Mouse (Mus musculus) forebrain, embryonic 14.5 days (tissue): ENCODE measurements at regions not wholly inside any gene's neighbourhood (a gene's known extent, or its start where the extent isn't known, plus 50 kb on each side); places are given as distances from the start of the nearest gene placed in this dataset.
A peak's percentile ranks its signal among the peaks of the same experiment; 100 is the strongest.

Experiments used
- ATAC-seq: fragments of 200-750 bp; cut with Nextera tagmentation; 2 replicates; pipeline ENCODE4 v1.8.0; 2017; ENCODE audit warnings: mild to moderate bottlenecking, moderate library complexity
- DNase-seq: peaks from one replicate; pipeline ENCODE4 v3.0.0-alpha.2; 2015; ENCODE audit warnings: low spot score
- H3K27ac ChIP-seq: fragments of 300-500 bp; sonication (generic); 2 replicates; pipeline ENCODE4 v1.5.1; 2014; ENCODE audit warnings: low read depth, mild to moderate bottlenecking, control low read depth, low read length, moderate library complexity
- H3K27me3 ChIP-seq: fragments of 300-500 bp; sonication (generic); replicated peaks from 2 replicates; pipeline ENCODE4 v1.6.1; 2014; ENCODE audit warnings: low read length, control low read depth, mixed read lengths; ENCODE audit not compliant: control insufficient read depth, insufficient read depth
- H3K36me3 ChIP-seq: fragments of 300-500 bp; sonication (generic); 2 replicates; pipeline ENCODE4 v1.6.1; 2014; ENCODE audit warnings: low read length, control low read depth; ENCODE audit not compliant: control insufficient read depth, insufficient read depth
- H3K4me1 ChIP-seq: fragments of 300-500 bp; sonication (generic); 2 replicates; pipeline ENCODE4 v1.6.1; 2014; ENCODE audit warnings: antibody characterized with exemption, low read length, control low read depth; ENCODE audit not compliant: control insufficient read depth, insufficient read depth
- H3K4me2 ChIP-seq: fragments of 300-500 bp; sonication (generic); 2 replicates; pipeline ENCODE4 v1.6.1; 2014; ENCODE audit warnings: mild to moderate bottlenecking, control low read depth, low read length
- H3K4me3 ChIP-seq: fragments of 300-500 bp; sonication (generic); 2 replicates; pipeline ENCODE4 v1.5.1; 2014; ENCODE audit warnings: low read depth, low read length, control low read depth
- H3K9ac ChIP-seq: fragments of 300-500 bp; sonication (generic); 2 replicates; pipeline ENCODE4 v1.6.1; 2014; ENCODE audit warnings: mild to moderate bottlenecking, low read length, control low read depth, moderate library complexity
- H3K9me3 ChIP-seq: fragments of 300-500 bp; sonication (generic); replicated peaks from 2 replicates; pipeline ENCODE4 v1.6.1; 2016; ENCODE audit warnings: low read length, control low read depth, mixed read lengths; ENCODE audit not compliant: control insufficient read depth
- WGBS: fragments of 180-500 bp; shearing (Covaris S2); extraction: QIAGEN DNeasy Blood & Tissue Kit; methylation state at CpG from one replicate; pipeline ENCODE4 v1.1.7; 2014; 5-methylcytosine and 5-hydroxymethylcytosine counted together

DNA sequence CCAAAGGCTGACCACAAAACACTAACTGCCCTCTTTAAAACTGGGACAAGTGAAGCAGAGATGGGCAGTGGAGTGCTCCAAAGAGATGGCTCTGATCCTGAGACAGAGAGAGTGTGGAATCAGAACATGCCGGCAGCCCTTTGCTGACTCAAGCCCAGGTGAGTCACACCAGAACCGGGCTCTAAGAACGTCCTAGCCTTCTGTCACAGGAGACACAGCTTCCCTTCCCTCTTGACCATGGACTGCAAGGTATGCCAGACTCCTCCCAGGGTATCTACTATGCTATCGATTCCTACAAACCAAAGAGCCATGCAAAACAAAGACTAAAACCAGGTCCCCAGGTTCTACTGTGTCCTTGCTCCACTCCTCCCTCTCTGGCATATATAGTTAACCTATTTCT, 98.0 kb downstream of the Dhx15 start:
- 93% methylated on average over 4 of the region's 4 CpGs for WGBS
- H3K27me3 ChIP-seq, result no peaks in the 10 kb centered on the region
- H3K4me3 ChIP-seq, result no peak overlapping the region
- no peak overlapping the region for H3K4me2 ChIP-seq
- H3K4me1 ChIP-seq, result no peaks in the 10 kb centered on the region
- no peak for DNase-seq
- no peak overlapping the region for H3K9ac ChIP-seq
- no peak overlapping the region for H3K27ac ChIP-seq
- H3K9me3 ChIP-seq, result no peaks in the 10 kb centered on the region
- ATAC-seq, result no peak
- H3K36me3 ChIP-seq, result no peaks in the 10 kb centered on the region

DNA sequence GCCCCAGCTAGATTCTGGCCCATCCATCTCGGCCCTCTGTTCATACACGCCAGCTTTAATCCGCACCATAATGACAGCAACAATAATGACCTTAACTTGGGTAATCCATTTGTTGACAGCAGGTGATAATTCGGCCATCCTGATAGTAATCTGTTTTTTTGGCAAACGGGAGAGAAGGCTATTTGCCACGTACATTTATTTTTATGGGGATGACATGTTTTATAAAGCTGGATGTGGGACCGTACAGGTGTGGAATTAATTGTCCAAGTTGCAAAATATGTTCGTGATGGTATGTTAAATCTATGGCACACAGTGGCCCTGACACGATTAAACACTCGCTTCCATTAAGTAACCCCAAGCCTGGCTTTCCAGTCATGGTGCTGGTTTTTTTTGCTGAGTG, 102.2 kb downstream of the Dhx15 start:
- H3K9ac ChIP-seq, result no peak overlapping the region
- 79% methylated on average over 10 of the region's 10 CpGs for WGBS
- H3K4me2 ChIP-seq, result no peak overlapping the region
- no peak for DNase-seq
- no peak for ATAC-seq
- no peaks in the 10 kb centered on the region for H3K4me1 ChIP-seq
- H3K27ac ChIP-seq, result no peak overlapping the region
- H3K36me3 ChIP-seq, result no peaks in the 10 kb centered on the region
- no peak overlapping the region for H3K4me3 ChIP-seq
- no peaks in the 10 kb centered on the region for H3K9me3 ChIP-seq
- H3K27me3 ChIP-seq, result no peaks in the 10 kb centered on the region

GRCm38 (mm10) chr5:52086766-52087429, 103.4 kb downstream of the Dhx15 start:
- no peak overlapping the region for H3K27ac ChIP-seq
- no peak overlapping the region for H3K9ac ChIP-seq
- no peak overlapping the region for H3K4me2 ChIP-seq
- no peaks in the 10 kb centered on the region for H3K36me3 ChIP-seq
- H3K4me1 ChIP-seq, result no peaks in the 10 kb centered on the region
- no peak overlapping the region for H3K4me3 ChIP-seq
- WGBS, result 57% methylated on average over 7 of the region's 7 CpGs
- no peaks in the 10 kb centered on the region for H3K27me3 ChIP-seq
- no peak for DNase-seq
- no peak for ATAC-seq
- H3K9me3 ChIP-seq, result no peaks in the 10 kb centered on the region

GRCm38 (mm10) chr5:52080268-52080667, 110.0 kb downstream of the Dhx15 start:
- H3K4me3 ChIP-seq, result no peak overlapping the region
- DNase-seq (no peak), ATAC-seq (no peak)
- no peaks in the 10 kb centered on the region for H3K9me3 ChIP-seq
- WGBS, result 87% methylated on average over 4 of the region's 4 CpGs
- no peaks in the 10 kb centered on the region for H3K36me3 ChIP-seq
- H3K27me3 ChIP-seq, result no peaks in the 10 kb centered on the region
- H3K27ac ChIP-seq, result no peak overlapping the region
- H3K4me2 ChIP-seq, result no peak overlapping the region
- no peak overlapping the region for H3K9ac ChIP-seq
- no peaks in the 10 kb centered on the region for H3K4me1 ChIP-seq

DNA sequence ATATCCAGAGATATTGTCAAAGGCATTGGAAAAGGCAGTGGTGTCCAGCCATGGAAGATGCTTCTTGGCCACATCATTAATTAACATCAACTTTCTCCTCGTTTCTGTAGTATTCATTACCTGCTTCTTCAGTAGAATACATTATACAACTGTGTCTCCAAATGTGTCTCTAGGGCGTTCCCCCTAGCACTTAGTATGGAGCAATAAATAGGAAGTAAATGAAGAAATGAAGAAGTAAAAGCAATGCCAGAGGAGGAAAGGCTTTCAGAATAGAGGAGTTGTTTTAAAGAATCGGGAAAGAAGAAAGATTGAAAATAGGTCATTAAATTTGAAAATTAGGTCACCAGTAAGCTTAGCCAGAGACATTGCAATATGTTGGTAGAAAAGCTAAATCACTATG, 112.6 kb downstream of the Dhx15 start:
- Histone ChIP-seq H3K4me1 (no peaks in the 10 kb centered on the region), H3K4me2 (no peak overlapping the region), H3K27ac (no peak overlapping the region), H3K9me3 (no peaks in the 10 kb centered on the region), H3K9ac (no peak overlapping the region), H3K4me3 (no peak overlapping the region), H3K27me3 (no peaks in the 10 kb centered on the region), H3K36me3 (no peaks in the 10 kb centered on the region)
- WGBS, result 86% methylated on average over 3 of the region's 3 CpGs
- DNase-seq (no peak), ATAC-seq (no peak)

DNA sequence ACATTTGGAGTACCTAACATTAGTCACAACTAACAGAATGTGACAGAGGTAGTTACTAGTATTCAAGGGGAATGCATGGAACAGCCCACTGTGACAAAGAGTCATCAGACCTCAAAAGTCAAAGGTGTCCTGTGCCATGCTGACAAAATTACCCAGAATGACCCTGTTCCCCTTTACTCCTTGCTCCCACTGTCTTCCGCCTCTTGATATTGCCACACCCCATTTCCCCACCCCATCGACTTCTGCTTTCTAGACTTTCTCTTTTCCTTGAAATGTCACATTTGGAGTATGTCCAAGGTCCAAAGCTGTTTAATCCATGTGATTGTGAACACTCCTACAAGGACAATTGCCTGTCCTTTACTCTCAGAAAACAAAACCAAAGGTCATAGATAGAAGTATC, 115.2 kb downstream of the Dhx15 start:
- Histone ChIP-seq H3K4me3 (no peak overlapping the region), H3K36me3 (no peaks in the 10 kb centered on the region), H3K9me3 (no peaks in the 10 kb centered on the region), H3K4me2 (no peak overlapping the region), H3K4me1 (no peaks in the 10 kb centered on the region), H3K27me3 (no peaks in the 10 kb centered on the region), H3K9ac (no peak overlapping the region), H3K27ac (no peak overlapping the region)
- 88% methylated on average over 2 of the region's 2 CpGs for WGBS
- ATAC-seq (no peak), DNase-seq (no peak)

GRCm38 (mm10) chr5:52064804-52065451, 125.4 kb downstream of the Dhx15 start:
- WGBS, result 41% methylated on average over 16 of the region's 16 CpGs

DNA sequence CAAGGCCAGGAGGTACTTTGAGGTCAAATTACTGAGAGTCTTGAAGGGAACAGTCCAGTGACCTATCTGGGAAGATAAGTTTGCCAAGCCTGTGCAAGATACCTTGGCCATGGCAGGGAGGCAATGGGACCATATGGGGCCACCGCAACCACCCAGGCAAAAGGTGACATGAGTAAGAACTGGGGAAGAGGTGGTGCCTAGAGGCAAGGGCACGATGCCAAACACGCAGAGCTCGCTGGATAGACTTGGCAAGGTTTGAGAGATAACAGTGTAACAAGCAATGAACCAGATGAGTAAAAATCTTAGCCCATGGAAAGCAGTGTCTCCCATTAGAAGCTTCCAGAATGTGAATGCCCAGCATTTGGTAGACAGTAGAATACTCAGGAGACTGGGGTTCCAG, 128.1 kb downstream of the Dhx15 start:
- no peaks in the 10 kb centered on the region for H3K4me1 ChIP-seq
- H3K36me3 ChIP-seq, result no peaks in the 10 kb centered on the region
- DNase-seq, result no peak
- ATAC-seq, result no peak
- no peaks in the 10 kb centered on the region for H3K27me3 ChIP-seq
- H3K9ac ChIP-seq, result no peak overlapping the region
- H3K4me2 ChIP-seq, result no peak overlapping the region
- H3K27ac ChIP-seq, result no peak overlapping the region
- no peaks in the 10 kb centered on the region for H3K9me3 ChIP-seq
- WGBS, result 79% methylated on average over 4 of the region's 4 CpGs
- no peak overlapping the region for H3K4me3 ChIP-seq

More at GRCm38 (mm10) chr5:52064804-52065451, 125.4 kb downstream of the Dhx15 start:
- Histone ChIP-seq H3K4me3 (no peak overlapping the region), H3K9me3 (no peaks in the 10 kb centered on the region), H3K4me2 (no peak overlapping the region), H3K36me3 (no peaks in the 10 kb centered on the region), H3K27ac (no peak overlapping the region), H3K4me1 (no peaks in the 10 kb centered on the region), H3K27me3 (no peaks in the 10 kb centered on the region), H3K9ac (no peak overlapping the region)
- ATAC-seq (peak; percentile 91), DNase-seq (peak; percentile 88)

GRCm38 (mm10) chr5:52061226-52061625, 129.1 kb downstream of the Dhx15 start:
- 85% methylated on average over 6 of the region's 6 CpGs for WGBS
- H3K36me3 ChIP-seq, result no peaks in the 10 kb centered on the region
- H3K4me1 ChIP-seq, result no peaks in the 10 kb centered on the region
- ATAC-seq (no peak), DNase-seq (no peak)
- H3K9ac ChIP-seq, result no peak overlapping the region
- H3K27ac ChIP-seq, result no peak overlapping the region
- H3K4me3 ChIP-seq, result no peak overlapping the region
- no peaks in the 10 kb centered on the region for H3K27me3 ChIP-seq
- H3K4me2 ChIP-seq, result no peak overlapping the region
- H3K9me3 ChIP-seq, result no peaks in the 10 kb centered on the region
